Mouse (Mus musculus): ENCODE data around the gene Nr1d1. TPM values are rescaled to one million over a fixed set of nuclear protein-coding genes. Genes with fewer than 3 reads are reported as not detected.

Nr1d1 gene
- polyA plus RNA-seq, 1 experiment from 2014 or later = 8.9 TPM

- Histone ChIP-seq H3K4me1 (ENCODE audit: insufficient read depth, low read depth, low read length) (peaks cover 23% of the 10 kb centered on the region), H3K27ac (ENCODE audit: low read length) (peak overlapping the region; percentile 38), H3K27me3 (replicated peaks; ENCODE audit: insufficient read depth, low read length) (no peaks in the 10 kb centered on the region), H3K9me3 (ENCODE audit: low read length) (no peaks in the 10 kb centered on the region), H3K9ac (replicated peaks; ENCODE audit: low read depth) (no peak overlapping the region), H3K4me2 (replicated peaks; ENCODE audit: low read depth, low read length) (no peak overlapping the region), H3K36me3 (ENCODE audit: insufficient read depth, low read length) (peaks cover 16% of the 10 kb centered on the region; the same call in 1 of the 2 replicates), H3K4me3 (ENCODE audit: low read depth, low read length) (no peak overlapping the region)
- TF ChIP-seq CTCF (IDR thresholded peaks at IDR 0.05) = no peak
- TF ChIP-seq EP300 (IDR thresholded peaks at IDR 0.05) = no peak
- ATAC-seq = no peak
- peak; percentile 12 for DNase-seq (ENCODE audit: low spot score)
- WGBS = 40% methylated on average over 7 of the region's 9 CpGs
Observed at GRCm38 (mm10) chr11:98765421-98766309, 9.5 kb downstream of the Nr1d1 start.

GRCm38 (mm10) chr11:98764746-98765145 lies 10.4 kb downstream of the Nr1d1 start:
- Histone ChIP-seq H3K36me3 (ENCODE audit: insufficient read depth, low read length) (0 out of 2 replicates have a peak, but pooled peaks cover 16% of the 10 kb centered on the region), H3K9ac (replicated peaks; ENCODE audit: low read depth) (no peak overlapping the region), H3K4me3 (ENCODE audit: low read depth, low read length) (no peak overlapping the region), H3K27me3 (replicated peaks; ENCODE audit: insufficient read depth, low read length) (no peaks in the 10 kb centered on the region), H3K9me3 (ENCODE audit: low read length) (no peaks in the 10 kb centered on the region), H3K27ac (ENCODE audit: low read length) (0 out of 2 replicates have a peak overlapping the region, but pooled peaks have one; percentile 33), H3K4me2 (replicated peaks; ENCODE audit: low read depth, low read length) (no peak overlapping the region), H3K4me1 (ENCODE audit: insufficient read depth, low read depth, low read length) (peaks cover 23% of the 10 kb centered on the region)
- TF ChIP-seq CTCF (IDR thresholded peaks at IDR 0.05) (no peak), EP300 (IDR thresholded peaks at IDR 0.05) (no peak)
- DNase-seq (ENCODE audit: low spot score) (no peak), ATAC-seq (no peak)

- 67% methylated on average over 18 of the region's 18 CpGs for WGBS
Observed at GRCm38 (mm10) chr11:98764091-98764490, 11.0 kb downstream of the Nr1d1 start.

GRCm38 (mm10) chr11:98763502-98763861 lies 11.7 kb downstream of the Nr1d1 start:
- no peaks in the 10 kb centered on the region for H3K9me3 ChIP-seq (ENCODE audit: low read length)
- H3K36me3 ChIP-seq (ENCODE audit: insufficient read depth, low read length) = 0 out of 2 replicates have a peak, but pooled peaks cover 13% of the 10 kb centered on the region
- no peak overlapping the region for H3K9ac ChIP-seq (replicated peaks; ENCODE audit: low read depth)
- DNase-seq (ENCODE audit: low spot score) (no peak), ATAC-seq (peak; percentile 10)
- H3K4me2 ChIP-seq (replicated peaks; ENCODE audit: low read depth, low read length) = no peak overlapping the region
- H3K4me1 ChIP-seq (ENCODE audit: insufficient read depth, low read depth, low read length) = peaks cover 20% of the 10 kb centered on the region
- whole genome bisulfite sequencing = 71% methylated on average over 8 of the region's 8 CpGs
- peak overlapping the region; percentile 81 for H3K27ac ChIP-seq (ENCODE audit: low read length)
- H3K4me3 ChIP-seq (ENCODE audit: low read depth, low read length) = no peak overlapping the region
- no peak for TF ChIP-seq CTCF (IDR thresholded peaks at IDR 0.05)
- TF ChIP-seq EP300 (IDR thresholded peaks at IDR 0.05) = no peak
- H3K27me3 ChIP-seq (replicated peaks; ENCODE audit: insufficient read depth, low read length) = no peaks in the 10 kb centered on the region

More at GRCm38 (mm10) chr11:98764091-98764490, 11.0 kb downstream of the Nr1d1 start:
- no peak for TF ChIP-seq EP300 (IDR thresholded peaks at IDR 0.05)
- no peak for TF ChIP-seq CTCF (IDR thresholded peaks at IDR 0.05)
- no peak for DNase-seq (ENCODE audit: low spot score)
- H3K4me2 ChIP-seq (replicated peaks; ENCODE audit: low read depth, low read length) = no peak overlapping the region
- no peak for ATAC-seq
- peak overlapping the region; percentile 81 for H3K27ac ChIP-seq (ENCODE audit: low read length)
- H3K9me3 ChIP-seq (ENCODE audit: low read length) = no peaks in the 10 kb centered on the region
- H3K4me1 ChIP-seq (ENCODE audit: insufficient read depth, low read depth, low read length) = peaks cover 23% of the 10 kb centered on the region
- 0 out of 2 replicates have a peak, but pooled peaks cover 13% of the 10 kb centered on the region for H3K36me3 ChIP-seq (ENCODE audit: insufficient read depth, low read length)
- H3K27me3 ChIP-seq (replicated peaks; ENCODE audit: insufficient read depth, low read length) = no peaks in the 10 kb centered on the region
- H3K4me3 ChIP-seq (ENCODE audit: low read depth, low read length) = no peak overlapping the region
- H3K9ac ChIP-seq (replicated peaks; ENCODE audit: low read depth) = no peak overlapping the region

- 53% methylated on average over 17 of the region's 17 CpGs for WGBS
- no peaks in the 10 kb centered on the region for H3K9me3 ChIP-seq (ENCODE audit: low read length)
- DNase-seq (ENCODE audit: low spot score) = peak; percentile 96
- 0 out of 2 replicates have a peak, but pooled peaks cover 13% of the 10 kb centered on the region for H3K36me3 ChIP-seq (ENCODE audit: insufficient read depth, low read length)
- H3K4me2 ChIP-seq (replicated peaks; ENCODE audit: low read depth, low read length) = no peak overlapping the region
- TF ChIP-seq CTCF (IDR thresholded peaks at IDR 0.05) (peak; percentile 72), EP300 (IDR thresholded peaks at IDR 0.05) (peak; percentile 93)
- peaks cover 14% of the 10 kb centered on the region for H3K4me1 ChIP-seq (ENCODE audit: insufficient read depth, low read depth, low read length)
- no peak overlapping the region for H3K4me3 ChIP-seq (ENCODE audit: low read depth, low read length)
- peak; percentile 92 for ATAC-seq
- no peaks in the 10 kb centered on the region for H3K27me3 ChIP-seq (replicated peaks; ENCODE audit: insufficient read depth, low read length)
- H3K27ac ChIP-seq (ENCODE audit: low read length) = peak overlapping the region; percentile 81
- H3K9ac ChIP-seq (replicated peaks; ENCODE audit: low read depth) = no peak overlapping the region
Observed at GRCm38 (mm10) chr11:98762756-98763501, 12.2 kb downstream of the Nr1d1 start.

- Histone ChIP-seq H3K4me1 (ENCODE audit: insufficient read depth, low read depth, low read length) (peaks cover 7% of the 10 kb centered on the region), H3K4me3 (ENCODE audit: low read depth, low read length) (no peak overlapping the region), H3K27ac (ENCODE audit: low read length) (no peak overlapping the region), H3K36me3 (ENCODE audit: insufficient read depth, low read length) (0 out of 2 replicates have a peak, but pooled peaks cover 13% of the 10 kb centered on the region), H3K9ac (replicated peaks; ENCODE audit: low read depth) (no peak overlapping the region), H3K27me3 (replicated peaks; ENCODE audit: insufficient read depth, low read length) (no peaks in the 10 kb centered on the region), H3K4me2 (replicated peaks; ENCODE audit: low read depth, low read length) (no peak overlapping the region), H3K9me3 (ENCODE audit: low read length) (no peaks in the 10 kb centered on the region)
- DNase-seq (ENCODE audit: low spot score) (no peak), ATAC-seq (no peak)
- TF ChIP-seq EP300 (IDR thresholded peaks at IDR 0.05) (no peak), CTCF (IDR thresholded peaks at IDR 0.05) (no peak)
- WGBS = 90% methylated on average over 4 of the region's 4 CpGs
Observed at GRCm38 (mm10) chr11:98761939-98762338, 13.2 kb downstream of the Nr1d1 start.
